Mouse (Mus musculus) left cerebral cortex, adult 6 months (tissue): ENCODE data around the gene Olfr669. TPM values are rescaled to one million over a fixed set of nuclear protein-coding genes. Genes with fewer than 3 reads are reported as not detected.

Source experiments
- long read RNA-seq, 2 experiments: library from polyadenylated mRNA; unstranded; transcript quantifications; one replicate each; pipeline ENCODE4 v2.0.0; 2019 to 2020
- polyA plus RNA-seq: library from polyadenylated mRNA; unstranded; fragments of <200 nt; fragmentation: Nextera tagmentation; gene quantifications from 2 replicates; pipeline ENCODE4 v1.2.3, GENCODE M21; 2021

The Olfr669 gene
- polyA plus RNA-seq, result not detected in 2 replicates
- long read RNA-seq, experiment 1, result 0 reads
- long read RNA-seq, experiment 2, result 0 reads

GRCm38 (mm10) chr7:104933940-104934339, at the start of gene Olfr669:
Olfr669 (plus strand) TSS chr7:104934240.

GRCm38 (mm10) chr7:104895852-104896251, 38.2 kb upstream of the Olfr669 start, which contains the start of gene Olfr666:
Olfr666 (minus strand) TSS chr7:104895952.

GRCm38 (mm10) chr7:104921382-104921781, 12.7 kb upstream of the Olfr669 start, which contains the start of gene Olfr667:
Olfr667 (minus strand) TSS chr7:104921482.

GRCm38 (mm10) chr7:104927957-104928356, 6.1 kb upstream of the Olfr669 start, which contains the start of gene Olfr668:
Olfr668 (minus strand) TSS chr7:104928057.

GRCm38 (mm10) chr7:104962520-104962919, 28.5 kb downstream of the Olfr669 start, which contains the start of gene Olfr670:
Olfr670 (minus strand) TSS chr7:104962620.

GRCm38 (mm10) chr7:104979026-104979425, 45.0 kb downstream of the Olfr669 start, which contains the start of gene Olfr671:
Olfr671 (minus strand) TSS chr7:104979126.

Other genes starting within 250 kb of the Olfr669 start
- not detected in 2 replicates for gene Olfr661, start 247.7 kb upstream of the Olfr669 start, polyA plus RNA-seq
- gene Usp17le, start 156.8 kb upstream of the Olfr669 start, polyA plus RNA-seq, result not detected in 2 replicates
- gene Usp17lb, start 91.6 kb upstream of the Olfr669 start, polyA plus RNA-seq, result not detected in 2 replicates
- not detected in 2 replicates for gene Usp17la, start 77.2 kb upstream of the Olfr669 start, polyA plus RNA-seq
- not detected in 2 replicates for gene Olfr665, start 56.2 kb upstream of the Olfr669 start, polyA plus RNA-seq
- not detected in 2 replicates for gene Olfr666, start 38.3 kb upstream of the Olfr669 start, polyA plus RNA-seq
- gene Olfr667, start 12.8 kb upstream of the Olfr669 start, polyA plus RNA-seq, result not detected in 2 replicates
- not detected in 2 replicates for gene Olfr668, start 6.2 kb upstream of the Olfr669 start, polyA plus RNA-seq
- not detected in 2 replicates for gene Olfr670, start 28.4 kb downstream of the Olfr669 start, polyA plus RNA-seq
- gene Olfr671, start 44.9 kb downstream of the Olfr669 start, polyA plus RNA-seq, result not detected in 2 replicates
- gene Olfr672, start 67.8 kb downstream of the Olfr669 start, polyA plus RNA-seq, result not detected in 2 replicates
- gene Olfr675, start 94.2 kb downstream of the Olfr669 start, polyA plus RNA-seq, result not detected in 2 replicates
- not detected in 2 replicates for gene Olfr676, start 98.5 kb downstream of the Olfr669 start, polyA plus RNA-seq
- not detected in 2 replicates for gene Olfr677, start 117.1 kb downstream of the Olfr669 start, polyA plus RNA-seq
- gene Olfr678, start 130.2 kb downstream of the Olfr669 start, polyA plus RNA-seq, result not detected in 2 replicates
- not detected in 2 replicates for gene Olfr679, start 147.0 kb downstream of the Olfr669 start, polyA plus RNA-seq
- not detected in 2 replicates for gene Olfr680-ps1, start 158.6 kb downstream of the Olfr669 start, polyA plus RNA-seq
- gene Olfr681, start 182.6 kb downstream of the Olfr669 start, polyA plus RNA-seq, result not detected in 2 replicates
- gene Olfr683, start 212.8 kb downstream of the Olfr669 start, polyA plus RNA-seq, result not detected in 2 replicates
- not detected in 2 replicates for gene Olfr684, start 229.4 kb downstream of the Olfr669 start, polyA plus RNA-seq